Comparison of ENCODE assay signal across 16 mouse cellular contexts in genomic region chr2:58546264-58546663, GRCm38 (mm10).
"Had no signal": no experiment of that assay in that cellular context is flagged by ENCODE, and none has a peak within 500 bp of the region (broad histone marks: within the 10 kb centered on the region; RNA-seq: fewer than 3 reads in every experiment).

No protein-coding gene starts in this region.

- H3K27me3 ChIP-seq: limb, embryonic 12.5 days; liver, embryonic 13.5 days; lung, embryonic 15.5 days; megakaryocyte, embryonic 14.5 days; midbrain, embryonic 15.5 days had no signal

- H3K9me3 ChIP-seq: limb, embryonic 12.5 days; liver, embryonic 13.5 days; lung, embryonic 15.5 days; midbrain, embryonic 15.5 days had no signal

- DNase-seq: kidney, postnatal 14 days; layer of hippocampus, adult 9-11 months; layer of hippocampus, postnatal 36 days; liver; liver, embryonic 13.5 days; liver, postnatal 0 days; lung, postnatal 14 days; right cerebral cortex, postnatal 14 days; thymus, postnatal 4 days had no signal

- H3K4me2 ChIP-seq: limb, embryonic 12.5 days; liver, embryonic 13.5 days; lung, embryonic 15.5 days; midbrain, embryonic 11.5 days; midbrain, embryonic 15.5 days had no signal

- H3K4me1 ChIP-seq: megakaryocyte, embryonic 14.5 days had no signal

- H3K9ac ChIP-seq: limb, embryonic 12.5 days; liver, embryonic 13.5 days; liver, postnatal 0 days; lung, embryonic 15.5 days; midbrain, embryonic 15.5 days had no signal

- H3K36me3 ChIP-seq: limb, embryonic 12.5 days; liver, embryonic 13.5 days; lung, embryonic 15.5 days; midbrain, embryonic 15.5 days had no signal

- ATAC-seq: liver, postnatal 0 days; midbrain, embryonic 15.5 days had no signal

- H3K27ac ChIP-seq: limb, embryonic 12.5 days; liver, embryonic 13.5 days; lung, embryonic 15.5 days; macrophage; midbrain, embryonic 15.5 days; stomach, postnatal 0 days had no signal

- H3K4me3 ChIP-seq: limb, embryonic 12.5 days; liver, embryonic 13.5 days; lung, embryonic 15.5 days; megakaryocyte, embryonic 14.5 days; midbrain, embryonic 15.5 days had no signal
